Mouse (Mus musculus): Measurements from ENCODE around the gene Sp7.

- TF ChIP-seq POLR2A (IDR thresholded peaks at IDR 0.05; ENCODE audit: low read depth, low read length), result no peak
- no peak for TF ChIP-seq CTCF (IDR thresholded peaks at IDR 0.05; ENCODE audit: extremely low read depth, insufficient read length, insufficient replicate concordance, low read depth, low read length)
Measured at GRCm38 (mm10) chr15:102369972-102370371, 3.0 kb upstream of the Sp7 start.

Data from small intestine, adult 2 months (tissue).